Mouse (Mus musculus): ENCODE results near the gene Nckap5. TPM values are rescaled to one million over a fixed set of nuclear protein-coding genes. Genes with fewer than 3 reads are reported as not detected.

Nckap5 gene
- polyA plus RNA-seq, 1 experiment from 2014 or later, result 2.7 TPM

- H3K27me3 ChIP-seq (ENCODE audit: control insufficient read depth, insufficient read depth, low read length), result no peaks in the 10 kb centered on the region
- H3K4me2 ChIP-seq (ENCODE audit: low read depth, severe bottlenecking), result no peak overlapping the region
- WGBS, result 92% methylated on average over 7 of the region's 7 CpGs
- no peak overlapping the region for H3K4me3 ChIP-seq (ENCODE audit: low read depth, low read length)
- no peaks in the 10 kb centered on the region for H3K9me3 ChIP-seq (ENCODE audit: control insufficient read depth, low read length)
- no peaks in the 10 kb centered on the region for H3K4me1 ChIP-seq (ENCODE audit: control insufficient read depth, insufficient read depth, low read length)
- H3K9ac ChIP-seq (ENCODE audit: low read length), result no peak overlapping the region
- ATAC-seq (ENCODE audit: insufficient number of reproducible peaks, low FRiP score, low TSS enrichment, low read depth) (no peak), DNase-seq (ENCODE audit: low spot score) (no peak)
- H3K36me3 ChIP-seq (ENCODE audit: control insufficient read depth, insufficient read depth, low read length), result no peaks in the 10 kb centered on the region
- H3K27ac ChIP-seq (replicated peaks; ENCODE audit: low read depth, low read length), result no peak overlapping the region
These were observed 646.8 kb downstream of the Nckap5 start for GRCm38 (mm10) chr1:126183751-126184150.

GRCm38 (mm10) chr1:126168579-126168978 is 662.0 kb downstream of the Nckap5 start:
- no peak overlapping the region for H3K27ac ChIP-seq (replicated peaks; ENCODE audit: low read depth, low read length)
- H3K9me3 ChIP-seq (ENCODE audit: control insufficient read depth, low read length), result no peaks in the 10 kb centered on the region
- H3K9ac ChIP-seq (ENCODE audit: low read length), result no peak overlapping the region
- no peak for ATAC-seq (ENCODE audit: insufficient number of reproducible peaks, low FRiP score, low TSS enrichment, low read depth)
- no peak overlapping the region for H3K4me2 ChIP-seq (ENCODE audit: low read depth, severe bottlenecking)
- 90% methylated on average over 1 of the region's 1 CpGs for WGBS
- no peaks in the 10 kb centered on the region for H3K4me1 ChIP-seq (ENCODE audit: control insufficient read depth, insufficient read depth, low read length)
- no peak for DNase-seq (ENCODE audit: low spot score)
- H3K4me3 ChIP-seq (ENCODE audit: low read depth, low read length), result no peak overlapping the region
- H3K27me3 ChIP-seq (ENCODE audit: control insufficient read depth, insufficient read depth, low read length), result no peaks in the 10 kb centered on the region
- H3K36me3 ChIP-seq (ENCODE audit: control insufficient read depth, insufficient read depth, low read length), result no peaks in the 10 kb centered on the region

DNA sequence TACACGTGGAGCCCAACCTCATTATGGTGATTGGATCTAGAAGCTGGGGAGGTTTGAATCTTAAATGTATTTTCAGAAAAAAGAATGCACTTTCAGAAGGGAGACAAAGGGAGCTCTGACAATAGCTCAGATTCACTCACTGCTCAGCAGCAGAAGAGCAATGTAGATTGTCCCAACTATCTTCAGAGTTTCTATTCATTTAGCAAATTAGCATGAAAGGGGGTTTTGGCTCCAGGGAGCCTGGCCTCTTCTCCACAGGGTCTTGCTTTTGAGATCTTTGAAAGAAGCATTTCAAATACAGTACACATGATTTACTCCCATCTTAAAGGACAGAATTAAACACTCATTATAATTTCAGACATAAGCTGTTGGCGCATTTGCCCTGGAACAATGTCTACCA is 662.5 kb downstream of the Nckap5 start:
- DNase-seq (ENCODE audit: low spot score) (no peak), ATAC-seq (ENCODE audit: insufficient number of reproducible peaks, low FRiP score, low TSS enrichment, low read depth) (no peak)
- Histone ChIP-seq H3K4me1 (ENCODE audit: control insufficient read depth, insufficient read depth, low read length) (no peaks in the 10 kb centered on the region), H3K27me3 (ENCODE audit: control insufficient read depth, insufficient read depth, low read length) (no peaks in the 10 kb centered on the region), H3K4me2 (ENCODE audit: low read depth, severe bottlenecking) (no peak overlapping the region), H3K27ac (replicated peaks; ENCODE audit: low read depth, low read length) (no peak overlapping the region), H3K36me3 (ENCODE audit: control insufficient read depth, insufficient read depth, low read length) (no peaks in the 10 kb centered on the region), H3K9ac (ENCODE audit: low read length) (no peak overlapping the region), H3K9me3 (ENCODE audit: control insufficient read depth, low read length) (no peaks in the 10 kb centered on the region), H3K4me3 (ENCODE audit: low read depth, low read length) (no peak overlapping the region)
- WGBS, result 65% methylated on average over 2 of the region's 2 CpGs

- no peak overlapping the region for H3K4me3 ChIP-seq (ENCODE audit: low read depth, low read length)
- WGBS, result 80% methylated on average over 7 of the region's 7 CpGs
- no peak overlapping the region for H3K9ac ChIP-seq (ENCODE audit: low read length)
- no peaks in the 10 kb centered on the region for H3K27me3 ChIP-seq (ENCODE audit: control insufficient read depth, insufficient read depth, low read length)
- no peak for ATAC-seq (ENCODE audit: insufficient number of reproducible peaks, low FRiP score, low TSS enrichment, low read depth)
- H3K4me1 ChIP-seq (ENCODE audit: control insufficient read depth, insufficient read depth, low read length), result no peaks in the 10 kb centered on the region
- H3K4me2 ChIP-seq (ENCODE audit: low read depth, severe bottlenecking), result no peak overlapping the region
- DNase-seq (ENCODE audit: low spot score), result no peak
- H3K36me3 ChIP-seq (ENCODE audit: control insufficient read depth, insufficient read depth, low read length), result no peaks in the 10 kb centered on the region
- no peak overlapping the region for H3K27ac ChIP-seq (replicated peaks; ENCODE audit: low read depth, low read length)
- no peaks in the 10 kb centered on the region for H3K9me3 ChIP-seq (ENCODE audit: control insufficient read depth, low read length)
These were observed 663.1 kb downstream of the Nckap5 start for GRCm38 (mm10) chr1:126167546-126167945.

GRCm38 (mm10) chr1:126159287-126159686 is 671.3 kb downstream of the Nckap5 start:
- H3K9ac ChIP-seq (ENCODE audit: low read length), result no peak overlapping the region
- H3K27me3 ChIP-seq (ENCODE audit: control insufficient read depth, insufficient read depth, low read length), result no peaks in the 10 kb centered on the region
- ATAC-seq (ENCODE audit: insufficient number of reproducible peaks, low FRiP score, low TSS enrichment, low read depth) (no peak), DNase-seq (ENCODE audit: low spot score) (no peak)
- H3K36me3 ChIP-seq (ENCODE audit: control insufficient read depth, insufficient read depth, low read length), result no peaks in the 10 kb centered on the region
- no peaks in the 10 kb centered on the region for H3K9me3 ChIP-seq (ENCODE audit: control insufficient read depth, low read length)
- H3K4me1 ChIP-seq (ENCODE audit: control insufficient read depth, insufficient read depth, low read length), result no peaks in the 10 kb centered on the region
- WGBS, result 72% methylated on average over 6 of the region's 6 CpGs
- no peak overlapping the region for H3K27ac ChIP-seq (replicated peaks; ENCODE audit: low read depth, low read length)
- H3K4me2 ChIP-seq (ENCODE audit: low read depth, severe bottlenecking), result no peak overlapping the region
- no peak overlapping the region for H3K4me3 ChIP-seq (ENCODE audit: low read depth, low read length)

- no peaks in the 10 kb centered on the region for H3K9me3 ChIP-seq (ENCODE audit: control insufficient read depth, low read length)
- DNase-seq (ENCODE audit: low spot score), result no peak
- no peaks in the 10 kb centered on the region for H3K4me1 ChIP-seq (ENCODE audit: control insufficient read depth, insufficient read depth, low read length)
- 56% methylated on average over 5 of the region's 5 CpGs for WGBS
- no peaks in the 10 kb centered on the region for H3K36me3 ChIP-seq (ENCODE audit: control insufficient read depth, insufficient read depth, low read length)
- no peak overlapping the region for H3K9ac ChIP-seq (ENCODE audit: low read length)
- H3K27me3 ChIP-seq (ENCODE audit: control insufficient read depth, insufficient read depth, low read length), result no peaks in the 10 kb centered on the region
- no peak overlapping the region for H3K27ac ChIP-seq (replicated peaks; ENCODE audit: low read depth, low read length)
- no peak for ATAC-seq (ENCODE audit: insufficient number of reproducible peaks, low FRiP score, low TSS enrichment, low read depth)
- H3K4me3 ChIP-seq (ENCODE audit: low read depth, low read length), result no peak overlapping the region
- H3K4me2 ChIP-seq (ENCODE audit: low read depth, severe bottlenecking), result no peak overlapping the region
These were observed 674.8 kb downstream of the Nckap5 start for GRCm38 (mm10) chr1:126155816-126156215.

DNA sequence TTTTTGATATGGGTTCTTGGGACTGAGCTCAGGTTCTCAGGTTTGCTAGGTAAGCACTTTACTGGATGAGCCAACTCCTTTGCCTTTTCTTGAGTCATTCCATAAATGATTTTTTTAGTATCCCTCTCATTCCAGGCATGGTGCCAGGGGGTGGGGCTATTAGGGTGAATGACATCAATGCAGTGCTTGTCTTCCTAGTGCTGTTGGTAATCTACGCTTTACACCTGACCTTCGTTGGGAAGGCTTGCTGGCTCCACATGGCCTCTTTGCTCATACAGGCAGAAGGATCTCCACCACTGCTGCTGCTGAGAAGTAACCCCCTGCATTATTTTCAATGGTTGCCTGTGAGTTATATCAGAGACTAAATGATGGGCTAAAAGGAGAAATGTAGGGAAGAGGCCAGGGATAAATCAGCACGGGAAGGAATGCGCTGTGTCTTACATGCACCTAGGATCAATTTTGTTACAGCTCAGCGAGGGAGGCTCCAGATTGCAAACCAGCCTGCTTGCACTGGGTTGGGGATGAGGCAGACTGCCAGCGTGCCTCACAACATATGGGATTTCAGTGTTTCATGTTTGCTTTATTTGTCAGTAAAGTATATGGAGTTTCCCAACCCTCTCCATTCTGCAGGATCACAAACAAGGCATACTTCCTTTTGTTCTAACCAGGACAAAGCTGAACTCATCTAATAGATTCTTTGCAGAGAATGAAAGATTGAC is 676.9 kb downstream of the Nckap5 start:
- Histone ChIP-seq H3K36me3 (ENCODE audit: control insufficient read depth, insufficient read depth, low read length) (no peaks in the 10 kb centered on the region), H3K27me3 (ENCODE audit: control insufficient read depth, insufficient read depth, low read length) (no peaks in the 10 kb centered on the region), H3K9ac (ENCODE audit: low read length) (no peak overlapping the region), H3K9me3 (ENCODE audit: control insufficient read depth, low read length) (no peaks in the 10 kb centered on the region), H3K4me2 (ENCODE audit: low read depth, severe bottlenecking) (no peak overlapping the region), H3K27ac (replicated peaks; ENCODE audit: low read depth, low read length) (no peak overlapping the region), H3K4me1 (ENCODE audit: control insufficient read depth, insufficient read depth, low read length) (no peaks in the 10 kb centered on the region), H3K4me3 (ENCODE audit: low read depth, low read length) (no peak overlapping the region)
- WGBS, result 92% methylated on average over 6 of the region's 6 CpGs
- DNase-seq (ENCODE audit: low spot score) (no peak), ATAC-seq (ENCODE audit: insufficient number of reproducible peaks, low FRiP score, low TSS enrichment, low read depth) (no peak)

DNA sequence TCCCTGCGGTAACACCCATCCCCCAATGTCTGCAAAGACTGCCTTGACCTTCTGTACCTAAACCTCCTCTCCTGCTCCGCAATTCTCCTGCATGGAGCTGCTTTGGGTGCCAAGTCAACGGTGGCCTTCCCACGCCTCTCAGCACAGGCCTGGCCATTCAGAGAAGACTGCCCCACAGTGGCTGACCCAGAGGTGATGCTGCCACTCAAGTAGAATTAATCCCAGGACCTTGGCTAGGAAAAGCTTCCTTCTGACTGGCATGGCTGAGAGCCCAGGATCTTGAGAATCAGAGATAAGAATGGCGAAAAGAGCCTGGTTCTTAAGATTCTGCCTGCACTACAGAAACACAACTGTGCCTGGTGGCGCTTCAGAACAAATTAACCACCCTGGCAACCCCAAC is 678.4 kb downstream of the Nckap5 start:
- Histone ChIP-seq H3K9me3 (ENCODE audit: control insufficient read depth, low read length) (no peaks in the 10 kb centered on the region), H3K36me3 (ENCODE audit: control insufficient read depth, insufficient read depth, low read length) (no peaks in the 10 kb centered on the region), H3K4me1 (ENCODE audit: control insufficient read depth, insufficient read depth, low read length) (no peaks in the 10 kb centered on the region), H3K27ac (replicated peaks; ENCODE audit: low read depth, low read length) (no peak overlapping the region), H3K27me3 (ENCODE audit: control insufficient read depth, insufficient read depth, low read length) (no peaks in the 10 kb centered on the region), H3K4me3 (ENCODE audit: low read depth, low read length) (no peak overlapping the region), H3K9ac (ENCODE audit: low read length) (no peak overlapping the region), H3K4me2 (ENCODE audit: low read depth, severe bottlenecking) (no peak overlapping the region)
- 82% methylated on average over 6 of the region's 6 CpGs for whole genome bisulfite sequencing
- ATAC-seq (ENCODE audit: insufficient number of reproducible peaks, low FRiP score, low TSS enrichment, low read depth), result no peak
- no peak for DNase-seq (ENCODE audit: low spot score)

DNA sequence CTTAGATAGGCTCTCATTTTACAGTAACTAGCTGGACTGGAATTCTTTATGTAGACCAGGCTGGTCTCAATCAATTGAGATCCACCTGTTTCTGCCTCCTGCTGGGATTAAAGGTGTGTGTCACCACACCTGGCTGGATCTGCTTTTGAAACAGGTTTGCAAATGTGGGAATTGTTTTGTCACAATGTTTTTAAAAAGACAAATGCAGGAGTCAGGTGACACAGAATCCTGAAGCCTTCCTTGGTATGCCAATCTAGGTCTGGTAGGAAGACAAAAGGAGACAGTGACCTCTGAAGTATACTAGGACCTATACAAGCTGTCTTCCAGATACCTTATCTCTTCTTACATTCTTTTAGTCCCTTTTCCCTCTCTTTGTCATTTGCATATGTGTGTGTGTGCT is 680.6 kb downstream of the Nckap5 start:
- Histone ChIP-seq H3K9ac (ENCODE audit: low read length) (no peak overlapping the region), H3K9me3 (ENCODE audit: control insufficient read depth, low read length) (no peaks in the 10 kb centered on the region), H3K4me2 (ENCODE audit: low read depth, severe bottlenecking) (no peak overlapping the region), H3K4me3 (ENCODE audit: low read depth, low read length) (no peak overlapping the region), H3K27me3 (ENCODE audit: control insufficient read depth, insufficient read depth, low read length) (no peaks in the 10 kb centered on the region), H3K4me1 (ENCODE audit: control insufficient read depth, insufficient read depth, low read length) (no peaks in the 10 kb centered on the region), H3K27ac (replicated peaks; ENCODE audit: low read depth, low read length) (no peak overlapping the region), H3K36me3 (ENCODE audit: control insufficient read depth, insufficient read depth, low read length) (no peaks in the 10 kb centered on the region)
- ATAC-seq (ENCODE audit: insufficient number of reproducible peaks, low FRiP score, low TSS enrichment, low read depth) (no peak), DNase-seq (ENCODE audit: low spot score) (no peak)

Data from limb, embryonic 11.5 days (tissue).